Mouse (Mus musculus) kidney, adult 8-10 months (tissue): Measurements from ENCODE around the gene C1qtnf1.
A peak's percentile ranks its signal among the peaks of the same experiment; 100 is the strongest.
"Not testable (repeated sequence)": the region's sequence is repeated elsewhere in the genome, so short reads cannot be mapped to it uniquely, and the experiment has no call there.

Source experiments
- DNase-seq, 2 experiments: peaks; one replicate each; pipeline ENCODE4 v3.0.0; 2022

Gene C1qtnf1

DNA sequence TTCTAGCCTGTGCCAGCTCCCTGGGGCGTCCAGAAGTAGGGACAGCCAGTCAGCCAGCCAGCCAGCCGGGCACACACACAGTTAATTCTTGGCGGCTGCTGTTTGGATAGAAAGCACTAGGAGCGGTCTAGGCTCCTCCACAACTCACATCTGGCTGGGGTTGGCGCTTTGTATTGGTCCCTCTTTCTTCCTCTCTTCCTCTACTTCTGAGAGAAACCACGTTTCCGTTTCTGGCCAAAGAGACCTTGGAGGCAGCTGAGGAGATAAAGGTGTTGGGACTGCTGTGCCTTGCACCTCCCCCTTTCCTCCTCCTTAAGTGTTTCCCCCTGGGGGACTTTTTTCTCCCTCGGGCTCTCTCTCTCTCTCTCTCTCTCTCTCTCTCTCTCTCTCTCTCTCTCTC lies at the start of gene C1qtnf1:
Gene C1qtnf1 (plus strand): TSS at position 218 of the 400 bp plus-strand sequence.
- DNase-seq: no peak

DNA sequence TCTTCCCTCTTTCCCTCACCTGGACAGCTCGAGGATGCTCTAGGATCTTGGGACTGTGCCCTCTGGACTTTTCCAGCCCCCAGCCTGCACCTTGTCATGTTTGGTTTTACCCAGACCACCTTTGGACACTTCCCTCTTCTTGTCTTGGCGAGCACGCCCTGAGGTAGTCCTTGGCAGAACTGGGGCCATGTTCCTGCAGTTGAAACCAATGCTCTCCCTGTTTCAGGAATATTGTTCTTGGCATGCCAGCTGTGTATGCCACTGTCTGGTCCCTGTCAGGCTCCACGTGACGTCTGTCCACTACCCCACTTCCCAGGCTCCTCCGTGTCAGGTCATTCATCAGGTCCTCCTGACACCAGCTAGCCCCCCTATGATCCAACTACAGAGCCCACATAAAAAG lies 49.3 kb upstream of the C1qtnf1 start:
- DNase-seq: no peak

DNA sequence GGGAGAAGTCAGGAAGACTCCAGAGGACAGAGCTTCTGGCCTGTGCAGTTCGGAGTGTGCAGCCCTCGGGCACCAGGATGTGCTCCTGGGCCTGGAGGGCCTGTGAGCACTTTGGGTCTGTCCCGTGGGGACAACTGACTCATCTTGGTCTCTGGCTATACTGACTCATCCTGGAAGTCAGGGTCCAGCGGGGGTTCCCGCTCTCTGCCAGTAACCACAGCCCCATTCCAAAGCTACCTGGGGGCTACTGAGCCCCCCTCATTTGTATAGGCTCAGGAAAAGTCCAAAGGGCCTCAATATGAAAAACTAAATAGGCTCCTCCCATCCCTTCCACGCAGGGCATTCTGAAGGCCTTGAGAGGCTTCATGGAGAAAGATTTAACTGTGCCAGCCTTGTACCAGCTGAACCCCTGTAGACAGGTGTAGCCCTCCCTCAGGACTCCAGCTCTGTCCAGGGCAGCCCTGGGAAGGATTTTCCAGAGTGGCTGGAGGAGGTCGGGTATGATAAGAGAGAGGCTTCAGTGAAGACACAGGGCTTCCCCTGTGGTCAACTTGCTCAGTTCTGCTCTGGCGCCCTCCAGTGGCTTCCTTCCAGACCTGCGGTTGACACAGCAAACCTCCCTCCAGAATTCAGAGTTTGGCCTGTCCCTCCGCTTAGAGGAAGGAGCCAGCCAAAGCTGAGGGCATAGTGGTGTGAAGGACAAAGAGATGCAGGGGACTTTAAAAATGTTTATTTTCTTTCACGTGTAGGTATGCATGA lies 48.6 kb upstream of the C1qtnf1 start:
- DNase-seq: peak; percentile 56 to 75

DNA sequence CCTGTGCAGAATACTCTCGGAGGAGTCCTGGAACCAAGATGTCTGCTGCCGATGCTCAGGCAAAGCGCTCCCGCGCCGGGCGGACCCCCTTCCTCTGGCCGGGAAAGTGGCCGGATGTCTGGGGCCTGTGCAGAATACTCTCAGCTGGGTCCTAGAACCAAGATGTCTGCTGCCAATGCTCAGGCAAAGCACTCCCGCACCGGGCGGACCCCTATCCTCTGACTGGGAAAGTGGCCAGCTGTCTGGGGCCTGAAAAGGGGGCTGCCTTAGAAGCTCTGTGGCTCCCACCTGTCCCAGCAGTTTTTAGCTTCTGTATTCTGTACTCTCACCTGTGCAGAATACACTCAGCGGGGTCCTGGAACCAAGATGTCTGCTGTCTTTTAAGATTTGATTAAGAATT lies 40.2 kb upstream of the C1qtnf1 start:
- DNase-seq: not testable (repeated sequence)

DNA sequence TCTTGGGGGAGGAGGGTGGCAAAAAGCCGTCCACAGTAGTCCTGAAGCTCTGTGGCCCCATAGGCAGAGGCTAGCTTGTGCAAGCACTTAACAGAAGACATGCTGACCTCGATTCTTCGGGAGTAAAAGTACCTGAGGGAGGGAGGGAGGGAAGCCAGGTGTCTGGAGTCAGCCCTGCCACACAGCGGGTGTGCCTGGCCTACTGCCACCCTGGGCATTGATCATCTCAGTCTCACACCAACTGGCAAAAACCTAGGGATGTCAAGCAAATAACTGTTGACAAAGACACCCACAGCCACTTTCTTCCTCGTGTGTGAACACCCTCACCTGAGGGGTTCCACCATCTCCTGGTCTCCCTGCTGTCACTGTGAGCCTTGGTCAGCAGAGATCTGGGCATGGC lies 34.0 kb upstream of the C1qtnf1 start:
- no peak for DNase-seq

DNA sequence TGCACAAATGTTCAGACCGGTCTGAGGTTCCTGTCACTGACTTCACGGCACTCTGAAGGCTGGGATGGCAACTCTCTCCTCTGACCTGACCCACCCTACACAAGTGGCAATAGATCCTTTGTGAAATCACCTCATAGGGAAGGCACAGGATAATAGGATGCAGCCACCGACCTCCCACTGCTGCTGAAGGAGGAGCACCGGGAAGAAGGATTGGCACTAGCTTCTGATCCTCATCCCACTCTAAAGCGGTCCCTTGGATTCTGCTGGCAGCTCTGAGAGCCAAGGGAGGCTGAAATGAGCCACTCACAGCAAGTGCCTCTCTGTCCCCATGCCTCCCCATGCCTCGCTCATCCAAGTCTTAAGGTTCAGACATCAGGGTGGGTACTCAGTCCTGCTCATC lies 33.5 kb upstream of the C1qtnf1 start:
- no peak for DNase-seq

DNA sequence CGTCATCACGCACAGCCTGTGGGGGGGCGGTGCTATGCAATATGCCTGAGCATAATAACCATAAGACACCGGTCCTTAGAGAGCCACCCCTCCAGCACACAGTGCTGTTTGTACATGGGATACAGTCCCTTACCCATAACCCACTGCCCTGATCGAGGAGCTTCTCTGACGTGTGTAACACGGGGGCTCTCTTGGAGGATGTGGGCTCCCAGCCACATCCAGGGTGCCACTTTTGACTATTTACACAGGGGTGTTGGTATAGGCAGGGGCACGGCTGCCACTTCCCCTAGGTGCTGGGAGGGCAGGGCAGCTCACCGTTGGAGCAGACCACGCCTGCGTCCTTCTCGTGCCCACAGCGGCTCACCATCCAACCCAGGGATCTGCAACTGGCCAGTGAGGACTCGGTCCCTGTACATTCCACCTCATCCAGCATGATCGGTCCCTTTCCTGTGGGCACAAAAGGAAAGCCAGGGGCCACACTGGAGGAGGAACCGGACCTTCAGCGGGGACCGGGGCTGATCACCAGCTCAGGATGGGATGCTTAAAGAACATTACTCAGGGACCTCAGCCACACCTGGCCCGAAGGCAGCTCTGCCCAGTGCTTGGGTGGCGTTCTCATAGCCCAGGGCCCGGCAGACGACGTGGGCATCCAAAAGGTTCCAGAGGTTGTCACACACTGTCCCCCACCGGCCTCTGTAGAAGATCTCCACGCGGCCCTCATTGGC lies 30.0 kb upstream of the C1qtnf1 start:
- peak in 1 of 2 experiments; percentile 0 for DNase-seq

DNA sequence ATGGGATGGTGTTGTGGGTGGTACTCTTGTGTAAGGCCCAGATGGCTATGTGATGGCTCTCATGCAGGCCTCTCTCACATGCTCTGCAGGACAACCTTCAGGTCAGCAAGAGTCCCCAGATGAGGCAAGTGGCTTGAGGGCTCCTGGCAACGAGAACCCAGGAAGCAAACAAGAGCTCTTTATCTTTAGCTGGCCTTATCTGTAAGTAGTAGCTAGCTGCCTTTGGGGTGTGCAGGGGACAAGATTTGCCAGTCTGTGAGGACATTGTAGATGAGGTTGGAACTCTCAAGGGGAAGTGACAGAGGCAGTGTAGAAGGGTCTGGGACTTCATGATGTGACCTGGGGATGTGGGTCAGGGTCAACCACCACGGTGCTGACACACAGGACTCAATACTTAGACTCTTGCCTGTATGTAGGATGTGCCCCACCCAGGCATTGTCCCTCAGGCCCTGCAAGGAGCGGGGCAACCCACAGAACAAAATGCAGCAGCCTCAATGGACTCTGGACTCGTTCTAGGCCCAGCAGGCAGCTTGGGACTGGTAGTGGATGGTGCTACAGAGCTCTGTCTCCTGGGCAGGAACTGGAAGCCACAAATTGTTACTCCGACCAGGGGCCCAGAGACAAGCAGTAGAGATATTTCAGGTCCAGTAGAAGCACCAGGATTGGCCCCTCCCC lies 28.0 kb upstream of the C1qtnf1 start:
- DNase-seq: peak in 1 of 2 experiments; percentile 2

DNA sequence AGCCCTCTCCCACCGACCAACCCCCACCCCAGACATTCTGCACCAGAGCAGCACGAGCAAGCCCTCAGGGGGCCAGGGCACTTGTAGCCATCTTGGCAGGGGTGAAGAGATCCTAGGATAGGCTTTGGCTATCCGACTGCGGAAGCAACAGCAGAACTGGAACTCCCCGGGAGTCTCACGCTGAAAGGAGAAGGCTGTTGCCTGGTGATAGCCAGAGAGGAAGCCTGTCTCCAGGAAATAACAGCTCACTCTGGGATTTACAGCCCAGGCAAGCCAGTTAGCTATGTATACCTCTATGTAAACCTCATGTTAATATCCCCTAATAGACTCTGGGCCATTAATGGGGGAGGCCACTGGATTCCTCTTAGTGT lies 27.5 kb upstream of the C1qtnf1 start:
- DNase-seq: peak in 1 of 2 experiments; percentile 29

DNA sequence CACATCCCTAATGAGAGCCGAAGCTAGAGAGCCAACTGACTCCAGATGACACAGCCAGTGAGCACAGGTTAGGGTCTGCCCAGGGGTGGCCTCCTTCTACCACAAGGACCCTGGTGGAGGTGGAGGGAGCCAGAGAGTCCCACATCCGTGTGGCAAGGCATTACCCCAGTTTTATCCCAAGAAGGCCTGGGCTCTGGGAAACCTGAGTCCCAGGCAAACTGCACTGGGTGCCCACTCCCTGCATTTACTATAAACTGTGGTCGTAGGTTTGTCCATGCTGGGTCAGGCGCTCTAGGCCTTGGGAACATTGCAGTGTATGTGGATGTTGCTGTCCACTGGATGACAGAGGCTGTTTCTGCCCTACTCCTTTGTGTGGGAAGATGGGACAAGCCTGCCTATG lies 26.8 kb upstream of the C1qtnf1 start:
- peak in 1 of 2 experiments; percentile 3 for DNase-seq

DNA sequence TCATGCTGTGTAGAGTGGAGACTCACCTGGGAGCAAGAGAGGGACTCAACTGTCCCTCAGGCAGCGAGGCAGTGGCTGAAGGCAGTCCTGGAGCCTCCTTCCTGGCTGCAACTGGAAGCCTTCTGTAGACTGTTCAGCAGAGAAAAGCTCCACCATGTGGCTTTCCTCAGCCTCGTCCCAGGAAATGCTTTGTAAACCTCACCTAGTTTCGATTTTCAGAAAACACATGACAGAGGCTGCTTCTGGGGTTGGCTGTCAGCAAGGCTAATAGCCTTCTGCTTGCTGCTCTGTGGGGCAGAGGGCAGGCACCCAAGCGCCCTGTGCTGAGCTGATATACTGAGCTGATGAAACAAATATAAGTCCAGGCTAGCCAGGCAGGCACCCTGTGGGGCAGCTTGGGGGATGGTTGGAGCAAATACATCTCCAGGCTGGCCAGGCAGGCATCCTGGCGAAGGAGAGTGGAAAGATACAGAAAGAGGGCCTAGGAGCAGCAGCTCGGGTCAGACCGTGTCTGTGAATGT lies 26.2 kb upstream of the C1qtnf1 start, which contains the start of gene Lgals3bp:
Gene Lgals3bp (minus strand): TSS at position 333 of the 521 bp plus-strand sequence.
- DNase-seq: peak; percentile 76 to 80

DNA sequence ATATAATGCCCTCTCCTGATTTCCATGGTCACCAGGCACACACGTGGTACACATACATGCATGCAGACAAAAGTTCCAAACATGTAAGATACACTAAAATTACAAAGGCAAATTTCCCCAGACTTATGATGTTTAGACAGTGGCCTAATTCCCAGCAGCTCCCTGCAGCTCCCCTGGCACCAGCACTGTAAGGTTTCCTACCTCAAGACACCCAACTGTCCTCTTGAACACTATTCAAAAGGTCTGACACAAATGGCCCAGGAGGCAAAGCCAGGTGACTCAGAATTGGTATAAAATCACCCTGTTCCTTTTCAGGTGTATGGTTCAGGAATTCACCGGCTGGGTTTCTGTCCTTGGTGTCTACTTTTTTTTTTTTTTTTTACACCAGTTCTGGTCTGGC lies 24.8 kb upstream of the C1qtnf1 start:
- DNase-seq: peak in 1 of 2 experiments; percentile 0

DNA sequence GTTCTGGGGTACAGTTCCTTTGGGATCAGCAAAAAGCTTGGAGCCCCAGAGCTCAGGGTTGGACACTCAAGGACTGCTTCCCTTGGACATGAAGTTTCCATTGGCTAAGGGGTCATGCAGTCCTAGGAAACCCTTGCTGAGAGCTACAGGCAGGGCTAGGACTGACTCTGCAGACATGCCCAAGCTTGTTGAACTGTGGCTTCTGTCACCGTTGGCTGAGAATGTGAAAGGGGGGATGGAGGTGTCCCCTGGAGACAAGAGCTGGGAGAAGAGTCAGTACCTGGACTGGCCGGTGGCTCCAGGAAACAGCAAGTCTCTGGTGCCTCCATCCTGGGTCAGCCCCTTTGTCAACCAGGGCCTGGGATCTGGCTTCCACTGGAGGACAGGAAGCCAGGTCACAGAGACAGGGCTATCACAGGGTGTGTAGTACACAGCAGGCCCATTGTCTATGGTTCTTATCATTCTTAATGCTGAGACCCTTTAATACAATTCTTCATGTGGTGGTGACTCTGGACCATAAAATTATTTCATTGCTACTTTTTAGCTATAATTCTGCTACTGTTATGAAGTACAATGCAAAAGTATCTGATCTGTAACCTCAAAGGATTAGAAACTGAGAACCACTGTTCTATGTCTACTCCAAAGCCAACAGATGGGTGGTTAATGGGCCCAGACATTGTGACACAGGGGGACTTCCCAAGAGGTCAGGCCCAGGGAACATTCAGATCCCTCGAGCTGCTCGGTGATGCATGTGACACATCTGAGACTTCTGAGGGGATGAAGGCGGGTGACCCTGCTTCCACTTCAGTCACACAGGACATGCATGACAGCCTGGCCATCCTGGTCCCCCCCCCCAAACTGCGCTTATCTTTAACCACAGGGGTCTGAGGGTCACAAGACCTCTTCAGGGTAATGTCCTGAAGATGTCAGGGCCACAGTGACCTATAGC lies 23.8 kb upstream of the C1qtnf1 start:
- peak in 1 of 2 experiments; percentile 12 for DNase-seq

DNA sequence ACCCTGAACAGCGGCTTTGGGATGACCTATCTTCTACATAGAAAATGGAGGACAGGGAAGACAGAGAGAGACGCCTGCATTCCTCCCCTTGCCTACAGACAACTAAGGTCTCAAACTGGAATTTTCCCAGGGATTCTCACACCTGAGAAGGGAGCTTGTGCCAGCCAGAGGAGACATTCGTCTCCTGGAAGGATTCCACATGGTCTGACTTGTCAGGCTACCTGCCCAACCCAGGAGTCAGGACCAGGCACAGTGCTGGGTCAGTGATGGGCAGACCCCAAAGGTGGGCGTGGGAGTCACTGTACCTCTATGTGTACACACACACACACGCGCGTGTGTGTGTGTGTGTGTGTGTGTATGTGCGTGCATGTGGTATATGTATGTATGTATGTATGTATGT lies 22.7 kb upstream of the C1qtnf1 start:
- peak in 1 of 2 experiments; percentile 0 for DNase-seq

DNA sequence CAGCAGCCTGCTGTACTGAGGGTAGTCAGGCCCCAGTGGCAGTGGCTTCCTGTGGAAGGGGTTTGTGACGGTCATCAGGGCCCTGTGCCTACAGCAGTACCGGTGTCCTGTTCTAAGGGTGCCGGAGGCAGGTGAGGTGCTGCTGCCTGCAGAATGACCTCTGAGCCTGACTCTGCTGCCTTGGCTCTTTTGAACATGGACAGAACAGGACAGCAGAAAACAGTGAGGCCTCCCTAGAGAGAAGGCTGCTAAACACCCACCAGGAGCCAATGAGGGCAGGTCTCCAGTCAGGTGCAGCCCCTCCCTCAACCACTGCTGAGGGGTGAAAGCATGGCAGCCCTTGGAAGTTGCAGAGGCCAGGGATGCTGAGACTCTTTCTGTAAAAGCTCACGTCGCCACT lies 21.5 kb upstream of the C1qtnf1 start:
- peak; percentile 1 to 4 for DNase-seq

DNA sequence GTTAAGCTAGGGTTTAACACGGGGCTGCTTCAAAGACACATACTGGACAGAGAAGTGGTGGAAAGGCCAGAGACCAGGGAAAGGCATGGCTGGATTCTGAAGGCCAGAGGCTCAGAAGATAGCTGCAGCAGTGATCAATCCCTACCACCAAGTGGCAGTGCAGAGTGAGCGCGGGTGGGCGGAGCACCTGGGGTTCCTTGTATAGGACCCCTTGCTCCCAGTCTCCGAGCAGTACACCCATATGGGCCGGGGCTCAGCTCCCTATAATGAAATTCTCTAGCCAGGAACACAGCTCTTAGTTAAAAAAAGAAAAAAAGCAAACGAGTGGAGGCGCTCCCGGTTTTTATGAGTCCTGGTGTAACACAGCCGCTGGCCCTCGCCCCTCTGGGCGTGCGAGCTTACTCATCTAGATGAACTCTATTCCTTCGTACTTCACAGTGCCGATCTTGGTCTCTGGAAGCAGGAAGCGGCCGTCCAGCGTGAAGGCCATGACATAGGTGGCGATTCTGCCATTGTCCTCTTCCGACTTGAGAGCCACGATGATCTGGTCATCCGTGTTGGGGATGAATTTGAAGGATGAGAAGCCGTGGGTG lies 20.6 kb upstream of the C1qtnf1 start:
- peak; percentile 33 to 42 for DNase-seq

DNA sequence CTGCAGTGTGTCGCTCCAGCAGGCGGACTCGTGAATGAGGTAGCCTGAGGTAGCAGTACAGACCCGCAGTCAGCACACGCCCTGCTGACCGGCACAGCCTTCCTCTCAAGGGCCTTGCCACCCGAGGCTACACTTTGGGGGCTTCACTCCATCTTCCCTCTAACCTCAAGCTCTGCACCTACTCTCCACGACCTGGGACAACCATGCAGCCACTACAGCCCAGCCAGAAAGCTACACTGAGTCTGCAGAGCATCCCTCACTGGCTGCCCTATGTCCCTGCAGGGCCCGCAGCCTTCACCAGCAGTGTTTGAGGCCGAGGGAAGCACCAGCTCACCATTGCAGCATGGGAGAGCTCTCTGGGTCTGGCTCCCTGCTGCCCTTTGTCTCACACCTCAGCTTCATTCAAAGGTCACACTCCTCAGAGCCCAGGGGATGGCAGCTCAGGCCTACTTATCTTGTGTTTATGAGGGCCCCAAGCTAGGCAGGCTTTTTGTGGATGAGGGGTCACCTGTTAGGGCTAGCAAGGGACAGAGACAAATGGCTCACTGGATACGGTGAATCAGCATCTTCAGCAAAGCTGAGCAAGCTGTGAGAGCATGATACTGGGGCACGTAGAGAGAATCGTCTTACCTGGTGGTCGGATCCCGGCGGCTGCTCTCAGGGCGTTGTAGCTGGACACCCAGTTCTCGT lies 19.8 kb upstream of the C1qtnf1 start:
- DNase-seq: peak in 1 of 2 experiments; percentile 2

DNA sequence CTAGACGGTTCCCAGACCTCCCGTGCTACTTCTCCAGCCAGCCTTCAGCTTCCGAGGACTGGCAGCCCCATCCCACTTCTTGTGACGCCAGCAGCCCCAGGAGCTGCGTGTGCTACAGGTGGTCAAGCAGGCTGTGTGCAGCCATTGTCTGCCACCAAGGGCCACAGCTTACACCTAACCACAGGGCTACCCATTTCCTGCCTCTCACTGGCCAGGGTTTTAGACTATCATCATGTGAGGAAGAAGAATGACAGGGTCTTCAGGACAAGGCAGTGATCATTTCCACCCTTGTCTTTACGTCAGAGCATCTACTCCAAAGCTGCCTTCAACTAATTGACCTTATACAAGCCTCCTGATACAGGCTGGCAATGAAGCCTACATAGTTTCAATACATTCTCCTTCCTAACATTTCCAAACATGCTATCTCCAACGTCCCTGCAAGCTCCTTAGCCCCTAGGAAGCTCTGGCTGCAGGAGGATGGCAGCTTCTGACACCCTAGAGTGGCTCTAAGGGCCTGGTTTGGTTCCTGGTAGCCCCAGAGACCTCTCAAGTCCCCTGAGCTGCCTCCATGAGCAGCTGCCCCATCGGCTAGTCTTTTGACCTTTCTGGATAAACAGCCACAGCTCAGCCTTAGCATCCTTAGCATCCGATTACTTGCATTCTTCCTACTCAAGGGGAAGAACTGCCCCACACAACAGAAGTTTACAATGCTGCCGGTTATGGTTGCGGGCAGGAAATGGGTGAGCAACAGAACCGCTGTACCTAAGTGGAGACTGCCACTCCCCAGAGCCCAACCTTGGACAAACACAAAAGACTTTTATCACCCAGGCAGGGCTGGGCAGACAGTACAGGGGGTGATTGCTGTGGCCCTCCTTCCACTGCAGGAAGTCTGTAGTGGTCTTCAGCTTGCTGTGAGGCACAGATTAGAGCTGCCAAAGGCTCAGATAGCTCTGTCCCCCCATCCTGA lies 18.6 kb upstream of the C1qtnf1 start:
- DNase-seq: no peak

DNA sequence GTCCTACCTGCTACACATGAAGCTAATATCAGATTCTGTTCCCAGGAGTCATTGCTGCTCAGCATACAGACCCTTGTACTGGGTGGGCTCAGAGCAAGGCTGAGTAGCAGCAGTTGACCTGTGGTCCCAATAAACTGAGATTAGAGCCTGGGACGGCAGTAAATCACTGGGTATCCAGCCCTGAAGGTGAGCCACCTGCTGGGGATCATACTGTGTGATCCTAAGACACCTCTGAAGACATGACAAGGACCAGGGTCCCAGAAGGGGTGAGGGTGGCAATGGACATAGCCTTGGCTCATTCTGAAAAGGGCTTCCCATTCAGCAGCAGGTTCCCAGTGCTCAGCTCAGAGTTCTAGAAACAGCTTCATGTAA lies 17.9 kb upstream of the C1qtnf1 start:
- no peak for DNase-seq

DNA sequence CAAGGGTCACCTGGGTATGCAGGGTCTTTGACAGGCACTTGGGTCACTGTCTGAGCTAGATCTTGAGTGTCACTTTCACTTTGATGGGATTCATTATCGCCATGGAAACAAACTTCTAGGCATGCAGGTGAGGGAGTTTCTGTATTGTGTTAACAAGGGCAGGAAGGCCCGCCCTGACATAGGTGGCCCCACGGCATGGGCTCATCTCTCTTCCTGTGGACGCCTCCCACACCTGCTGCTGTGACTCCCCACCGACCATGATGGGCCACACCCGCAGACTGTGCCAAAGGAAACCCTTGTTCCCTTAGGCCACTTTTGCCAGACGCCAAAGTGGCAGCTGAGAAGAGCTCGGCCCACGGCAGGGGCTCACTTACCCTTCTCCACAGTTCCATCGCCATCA lies 17.5 kb upstream of the C1qtnf1 start:
- no peak for DNase-seq
